Mouse (Mus musculus) WW6 (cell line): ENCODE measurements at regions not wholly inside any gene's neighbourhood (a gene's known extent, or its start where the extent isn't known, plus 50 kb on each side); places are given as distances from the start of the nearest gene placed in this dataset.

Source experiments
- DNase-seq: peaks from one replicate; pipeline ENCODE4 v3.0.0-alpha.2; 2013; ENCODE audit warnings: low read depth, low spot score

DNA sequence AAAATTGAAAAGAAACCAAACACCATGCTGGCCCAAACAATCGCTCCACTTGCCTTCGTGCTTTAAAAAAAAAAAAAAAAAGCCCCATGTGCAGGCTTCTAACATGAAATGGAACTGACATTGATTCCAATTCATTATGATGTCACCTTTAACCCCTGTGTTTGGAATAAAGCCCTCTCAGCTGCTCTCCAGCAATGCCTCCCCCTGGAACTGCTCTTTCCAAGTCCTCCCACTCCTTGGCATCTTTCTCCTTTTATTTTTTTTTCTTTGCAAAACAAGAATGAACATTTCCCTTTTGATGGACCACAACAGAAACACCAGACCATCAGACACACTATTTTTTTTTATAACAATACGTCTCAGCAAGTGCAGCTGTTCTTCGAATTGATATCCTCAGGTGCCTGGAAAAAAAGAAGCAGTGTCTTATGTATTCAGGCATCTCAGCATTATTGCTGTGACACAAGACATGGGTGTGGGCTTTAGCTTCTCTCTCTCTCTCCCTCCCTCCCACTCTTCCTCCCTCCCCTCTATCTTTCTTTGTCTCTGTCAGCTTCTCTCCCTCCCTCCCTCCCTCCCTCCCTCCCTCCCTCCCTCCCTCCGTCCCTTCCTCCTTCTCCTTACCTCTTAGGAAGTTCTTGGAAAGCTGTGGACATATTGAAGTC, 152.3 kb upstream of the Pitrm1 start:
- DNase-seq, result no peak

DNA sequence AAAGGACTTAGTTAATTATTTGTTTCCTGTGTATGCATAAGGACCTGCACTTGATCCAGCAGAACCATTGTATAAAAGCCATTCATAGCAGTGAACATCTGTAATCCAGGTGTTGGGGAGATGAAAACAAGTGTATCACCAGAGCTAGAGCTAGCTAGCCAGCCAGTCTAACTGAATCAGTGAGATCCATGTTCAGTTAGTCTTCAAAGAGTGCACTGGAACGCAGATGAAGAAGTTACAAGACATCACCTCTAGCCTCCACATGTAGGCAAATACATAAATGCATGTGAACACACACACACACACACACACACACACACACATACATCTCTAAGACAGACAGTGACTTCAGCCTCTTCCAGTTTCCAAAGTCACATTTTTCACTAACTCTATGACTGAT, 150.3 kb upstream of the Pitrm1 start:
- DNase-seq, result no peak

DNA sequence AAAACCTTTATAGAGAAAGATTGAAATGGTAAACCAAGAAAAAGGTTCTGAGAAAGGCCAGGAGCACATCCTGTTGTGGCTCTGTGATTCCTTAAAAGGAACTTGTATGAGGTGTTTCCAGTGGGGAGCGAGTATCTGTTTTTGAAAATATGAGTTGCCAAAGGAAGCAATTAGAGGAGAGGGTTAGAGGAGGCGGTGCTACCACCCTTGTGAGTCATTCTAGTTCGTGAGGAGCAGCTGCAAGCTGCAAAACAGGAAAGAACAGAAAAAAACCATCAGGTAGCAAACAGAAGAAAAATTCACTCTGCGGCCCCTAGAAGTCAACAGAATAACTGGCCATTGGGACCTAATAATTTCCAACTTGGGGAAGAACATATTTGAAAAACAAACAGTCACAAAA, 116.1 kb upstream of the Pitrm1 start:
- DNase-seq, result no peak

DNA sequence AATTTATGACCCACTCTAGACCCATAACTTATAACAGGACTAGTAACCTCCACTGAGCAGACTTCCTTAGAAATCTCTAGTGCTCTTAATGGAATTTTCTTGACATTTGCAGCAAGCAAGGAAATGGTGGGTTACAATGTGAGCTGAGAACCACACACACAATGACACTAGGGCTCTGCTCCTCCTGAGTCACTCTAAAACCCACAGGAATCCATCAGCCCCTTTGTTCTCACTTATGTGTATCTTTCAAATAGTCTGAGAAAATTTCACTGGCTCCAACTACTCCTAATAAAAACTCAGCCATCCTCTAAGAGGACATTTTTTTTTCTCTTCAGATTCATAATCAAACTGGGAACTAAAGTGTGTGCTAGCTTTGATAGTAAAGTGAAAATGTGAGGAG, 101.0 kb upstream of the Pitrm1 start:
- no peak for DNase-seq

DNA sequence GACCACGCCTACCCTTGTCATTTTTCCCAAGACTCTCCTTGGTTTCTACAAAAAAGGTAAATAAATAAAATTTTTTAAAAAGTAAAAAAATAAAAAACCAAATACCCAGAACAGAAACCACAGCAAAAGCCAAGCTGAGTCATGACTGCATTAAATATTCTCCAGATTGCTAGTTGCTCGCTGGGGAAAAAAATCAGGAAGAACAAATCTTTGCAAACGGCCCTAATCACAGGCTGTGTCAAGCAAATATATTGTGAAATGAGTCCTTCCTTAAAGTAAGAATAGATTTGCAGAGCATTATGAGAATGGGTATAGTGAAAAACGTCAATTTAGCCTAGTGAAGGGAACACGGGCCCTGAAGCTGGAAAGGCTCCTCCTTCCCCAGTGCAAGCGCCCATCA, 86.6 kb upstream of the Pitrm1 start:
- DNase-seq, result no peak

DNA sequence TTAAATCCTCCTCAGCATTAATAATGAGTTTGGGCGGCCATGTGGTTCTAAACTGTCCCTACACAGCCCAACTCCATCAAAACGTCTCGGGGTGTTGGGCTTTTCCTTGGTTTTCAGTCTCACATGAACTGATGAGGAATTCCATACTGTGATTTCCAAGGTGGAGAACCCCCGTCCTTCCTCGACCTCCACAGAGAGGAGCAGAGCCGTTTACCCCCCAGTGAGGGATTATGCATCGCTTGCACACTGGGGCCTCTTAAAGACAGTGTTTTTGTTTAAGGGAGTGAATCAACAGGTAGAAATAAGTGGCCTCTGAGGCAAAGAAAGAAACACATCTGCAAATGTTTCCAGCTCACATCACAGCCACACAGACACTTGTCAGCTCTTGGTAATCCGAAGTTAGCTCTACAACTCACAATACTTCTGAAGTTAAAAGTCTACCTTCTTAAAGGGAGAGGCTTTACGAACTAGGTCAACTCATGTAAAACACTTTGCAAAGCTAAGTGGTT, 82.0 kb upstream of the Pitrm1 start:
- peak; percentile 4 for DNase-seq

DNA sequence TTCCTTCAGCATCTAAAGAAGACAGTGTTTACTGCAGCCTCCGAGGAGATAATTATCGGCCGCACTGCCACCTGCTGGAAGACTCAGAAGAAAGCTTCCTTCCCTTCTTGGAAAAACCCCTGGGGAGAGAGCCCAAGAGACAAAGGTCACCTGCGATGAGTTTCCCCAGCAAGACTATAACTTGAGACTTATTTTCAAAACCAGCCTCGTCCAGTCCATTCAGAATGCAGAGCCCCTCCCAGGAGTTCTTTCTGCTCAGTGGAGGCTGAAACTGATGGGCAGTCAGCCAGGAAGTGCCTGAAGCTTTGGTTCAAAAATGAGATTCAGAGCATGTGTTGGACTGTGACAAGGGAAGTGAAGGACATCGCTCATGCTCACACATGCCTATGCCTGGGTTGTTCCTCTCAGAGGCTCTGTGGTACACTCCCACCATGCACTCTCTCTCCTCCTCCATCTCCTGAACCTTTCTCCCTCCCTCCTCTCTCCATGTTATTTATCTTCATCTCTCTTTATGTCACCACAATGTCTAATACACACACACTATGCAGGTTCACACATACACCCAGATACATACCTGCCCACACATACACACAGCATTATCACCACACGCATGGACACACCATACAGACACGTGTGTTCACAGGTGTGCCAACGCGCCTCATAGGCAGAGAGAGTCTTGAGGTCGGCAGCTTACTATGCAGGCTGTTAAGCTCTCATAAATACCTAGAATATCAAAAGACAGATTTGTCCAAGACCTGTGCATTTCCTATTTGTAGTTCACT, 78.3 kb upstream of the Pitrm1 start:
- DNase-seq, result peak; percentile 34

DNA sequence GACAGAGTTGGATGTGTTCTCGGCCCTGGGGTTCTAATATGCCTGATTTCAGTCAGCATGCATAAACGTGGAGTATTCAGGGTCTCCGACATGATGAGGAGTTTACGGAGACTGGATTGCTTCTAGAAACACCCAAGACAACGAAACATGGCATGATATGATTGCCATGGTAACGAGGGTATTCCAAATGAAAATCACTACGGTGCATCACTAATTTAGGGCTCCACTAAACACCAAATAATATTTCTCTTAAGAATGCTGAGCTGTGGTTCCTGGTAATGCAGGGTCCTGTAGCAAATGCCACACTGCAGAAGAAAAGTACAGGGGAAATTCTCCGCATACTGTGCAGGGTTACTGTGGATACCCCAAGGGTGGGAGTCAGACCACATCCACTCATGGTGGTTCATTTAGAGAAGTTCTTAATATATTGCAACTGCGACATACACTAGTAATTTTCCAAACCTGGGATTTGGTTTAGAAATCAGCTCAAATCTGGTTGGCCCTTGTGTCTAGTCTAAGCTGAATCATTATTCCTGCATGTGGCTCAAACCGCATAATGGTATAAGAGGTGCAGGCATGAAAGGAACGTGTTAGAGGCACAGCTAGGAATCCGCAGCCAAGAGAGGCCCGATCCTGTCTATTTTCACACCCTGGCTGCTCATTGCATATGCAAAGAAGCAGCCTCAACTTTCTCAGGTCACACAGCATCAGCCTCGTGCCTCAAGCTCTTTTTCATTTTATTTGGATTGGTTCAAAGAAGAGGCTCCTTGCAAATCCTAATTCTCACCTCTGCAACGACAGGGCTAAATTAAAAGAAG, 77.5 kb upstream of the Pitrm1 start:
- no peak for DNase-seq

DNA sequence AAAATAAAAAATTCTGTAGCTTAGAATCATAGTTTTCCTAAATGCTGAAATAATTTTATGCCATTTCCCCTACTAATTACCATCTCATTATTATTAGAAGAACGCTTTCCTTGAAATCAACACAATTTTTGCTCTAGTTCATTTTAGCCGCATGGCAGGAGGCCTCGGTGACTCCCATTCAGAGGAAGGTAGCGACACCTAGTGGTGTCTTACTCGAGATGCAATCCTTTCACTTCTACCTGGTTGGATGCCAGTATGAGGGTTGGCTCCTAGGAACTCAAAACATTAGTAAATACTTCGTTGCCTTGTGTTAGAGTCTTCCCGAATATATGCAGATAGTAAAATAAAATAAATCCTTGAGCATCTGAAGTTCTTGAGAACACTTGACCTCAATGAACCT, 76.3 kb upstream of the Pitrm1 start:
- peak; percentile 20 for DNase-seq

DNA sequence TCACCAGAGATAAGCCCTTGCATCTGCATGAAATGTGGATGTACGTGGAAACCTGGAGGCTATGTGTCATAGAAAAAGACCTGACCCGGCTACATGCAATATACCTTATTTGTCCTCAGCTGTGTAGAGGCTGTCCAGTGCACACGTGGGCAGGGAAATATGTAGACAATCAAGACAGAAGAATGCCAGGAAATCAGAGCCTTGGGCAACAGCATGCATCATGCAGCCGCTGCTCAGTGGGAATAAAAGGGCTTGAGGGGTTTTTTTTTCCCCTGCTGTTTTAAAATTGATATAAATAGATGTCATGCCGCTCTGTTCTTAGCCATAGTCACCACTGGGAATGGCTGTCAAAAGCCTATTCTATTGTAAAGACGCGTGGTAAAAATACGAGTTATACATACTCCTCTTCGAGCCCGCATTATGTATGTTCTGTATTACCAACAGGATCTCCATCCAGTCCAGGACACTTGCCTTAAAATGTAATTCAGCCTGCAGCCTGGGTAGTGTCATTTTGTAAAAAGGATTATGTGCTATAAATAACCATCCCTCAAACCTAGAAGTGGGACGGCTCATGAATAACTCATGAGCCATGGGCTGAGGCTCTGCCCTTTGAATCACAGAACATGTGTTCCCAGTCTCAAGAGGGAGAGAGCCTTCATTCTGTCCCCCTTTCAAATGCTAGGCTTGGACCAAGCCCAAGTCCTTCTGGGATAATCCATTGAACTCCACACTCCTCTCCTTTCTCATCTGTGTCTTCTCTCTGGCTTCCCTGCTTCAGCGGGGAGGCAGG, 74.4 kb upstream of the Pitrm1 start:
- no peak for DNase-seq

DNA sequence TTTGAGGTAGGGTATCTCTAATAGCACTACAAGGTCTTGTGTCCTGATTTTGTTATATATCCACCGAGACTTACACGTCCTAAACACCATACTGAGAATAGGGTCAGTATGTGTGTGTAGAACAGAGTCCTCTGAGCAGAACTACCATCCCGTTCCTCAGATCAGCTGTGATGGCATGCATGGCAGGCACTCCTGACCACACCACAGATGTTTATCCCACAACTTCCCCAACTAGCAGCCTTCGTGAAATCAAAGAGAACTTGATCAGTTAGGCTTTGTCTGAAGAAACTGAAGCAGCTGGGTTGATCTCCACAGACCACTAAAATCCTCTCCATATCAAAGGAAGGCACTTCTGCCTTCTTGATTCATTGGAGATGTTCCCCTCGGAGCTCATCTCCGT, 68.3 kb upstream of the Pitrm1 start:
- no peak for DNase-seq

DNA sequence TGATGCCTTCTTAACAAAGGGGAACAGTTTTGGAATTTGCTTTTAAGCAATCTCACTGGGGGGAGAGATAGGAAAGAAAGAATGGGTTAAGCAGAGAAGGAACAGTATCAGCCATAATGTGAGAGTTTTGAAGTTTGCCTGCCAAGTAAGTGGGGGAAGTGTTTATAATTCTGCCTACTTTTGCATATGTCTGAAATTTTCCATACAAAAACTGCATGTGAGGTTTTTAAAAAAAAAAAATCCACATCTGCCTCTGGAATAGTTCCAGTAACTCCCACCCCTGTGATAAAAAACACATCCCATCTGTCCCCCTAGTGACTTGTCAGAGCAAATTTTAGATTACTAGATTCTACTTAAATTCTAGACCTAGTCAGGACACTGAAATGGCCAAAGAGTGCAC, 63.5 kb upstream of the Pitrm1 start:
- no peak for DNase-seq

DNA sequence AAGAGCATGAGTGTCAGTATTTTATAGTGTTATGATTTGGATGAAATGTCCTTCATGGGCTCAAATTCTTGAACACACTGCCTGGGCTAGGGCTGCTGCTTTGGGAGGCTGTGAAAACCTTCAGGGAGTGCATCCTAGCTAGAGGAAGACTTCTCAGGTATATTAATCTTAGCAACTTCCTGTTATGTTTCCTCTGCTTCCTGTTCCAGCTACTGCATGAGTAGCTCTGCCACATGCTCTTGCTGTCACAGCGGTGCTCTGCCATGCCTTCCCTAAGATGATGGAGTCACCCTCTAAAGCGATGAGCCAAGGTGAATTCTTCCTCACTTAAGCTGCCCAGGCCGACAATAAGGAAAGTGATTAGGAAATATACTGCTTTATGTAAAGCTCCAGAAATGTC, 60.1 kb upstream of the Pitrm1 start:
- DNase-seq, result no peak

DNA sequence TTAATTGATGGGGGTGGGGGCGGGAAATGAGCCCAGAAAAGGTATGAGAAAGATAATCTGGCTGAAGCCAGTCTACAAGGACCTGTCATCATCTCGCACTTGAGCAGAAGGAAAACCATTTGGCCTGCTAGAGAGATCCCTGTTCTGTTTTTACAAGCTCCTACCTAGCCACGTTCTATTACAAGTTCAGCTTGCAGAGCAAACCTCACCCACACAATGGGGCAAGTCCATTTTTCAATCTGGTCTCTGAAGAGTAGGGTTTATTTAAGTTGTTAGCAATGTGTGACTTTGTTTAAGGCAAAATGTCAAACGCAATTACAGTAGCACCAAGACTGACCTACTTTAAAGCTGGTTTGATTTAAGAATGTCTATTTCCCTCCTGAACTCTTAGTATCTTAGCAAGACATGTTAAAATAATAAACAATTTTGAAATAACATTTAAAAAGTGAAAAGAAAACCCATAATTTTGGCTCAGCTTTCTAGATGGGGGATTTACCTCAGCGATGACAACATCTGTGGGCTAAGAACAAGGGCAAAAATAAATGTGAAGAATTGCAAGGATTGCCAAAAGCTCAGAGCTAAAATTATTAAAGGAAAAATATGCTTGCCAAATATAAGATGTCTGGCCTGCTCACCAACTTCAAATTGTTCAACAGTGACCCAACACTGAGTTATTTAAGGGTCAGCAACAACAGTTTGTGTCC, 54.9 kb upstream of the Pitrm1 start:
- no peak for DNase-seq
